In genomic region chr4:144913298-144914152, GRCm38 (mm10) we compare ENCODE assay signal across 17 mouse cellular contexts. TPM values are rescaled to one million over a fixed set of nuclear protein-coding genes. Genes with fewer than 3 reads are reported as not detected.
DNase-seq lines count a peak whose midpoint lies in the region; ATAC-seq and TF ChIP-seq lines count a peak whose summit lies in the region.
"Had no signal": no experiment of that assay in that cellular context is flagged by ENCODE, and none has a peak within 500 bp of the region (broad histone marks: within the 10 kb centered on the region; RNA-seq: fewer than 3 reads in every experiment).

No protein-coding gene starts in this region.

- DNase-seq in 3T3-L1 (ENCODE audit: low read depth, low spot score): peak; percentile 42
- DNase-seq in liver, embryonic 14.5 days (ENCODE audit: low read depth in 3 of 3, low spot score in 3 of 3): peak in 1 of 3 experiments; percentile 57
- no peak for DNase-seq in urinary bladder, postnatal 4 days (ENCODE audit: low spot score in 2 of 2)
- no peak for DNase-seq in right cerebral cortex, postnatal 10 days (ENCODE audit: low spot score in 2 of 2)
- DNase-seq in layer of hippocampus, postnatal 36 days: no peak
- DNase-seq: cerebellum, postnatal 10 days; forebrain, postnatal 0 days; heart, postnatal 4 days; lung, postnatal 14 days; right cerebral cortex, postnatal 25 days had no signal

- ATAC-seq in erythroblast, adult 5-6 weeks (replicated peaks; ENCODE audit: low FRiP score, poor library complexity, severe bottlenecking): no peak
- peak; percentile 42; the same call in 1 of the 2 replicates for ATAC-seq in liver, embryonic 14.5 days (ENCODE audit: insufficient read depth)
- ATAC-seq: forebrain, postnatal 0 days; hindbrain, postnatal 0 days; midbrain, embryonic 15.5 days had no signal

- H3K27me3 ChIP-seq in erythroblast, embryonic 14.5 days (ENCODE audit: control insufficient read depth): no peaks in the 10 kb centered on the region
- no peaks in the 10 kb centered on the region for H3K27me3 ChIP-seq in liver, embryonic 14.5 days (ENCODE audit: control insufficient read depth, insufficient read depth, low read length)
- H3K27me3 ChIP-seq: midbrain, embryonic 15.5 days had no signal

- no peak overlapping the region for H3K4me2 ChIP-seq in liver, embryonic 14.5 days (ENCODE audit: low read depth)
- H3K4me2 ChIP-seq: heart, embryonic 12.5 days; midbrain, embryonic 15.5 days had no signal

- no peak overlapping the region for H3K9ac ChIP-seq in liver, embryonic 14.5 days (replicated peaks)
- H3K9ac ChIP-seq: forebrain, postnatal 0 days; heart, embryonic 12.5 days; midbrain, embryonic 15.5 days had no signal

- WGBS in liver, embryonic 14.5 days (ENCODE audit: insufficient replicate concordance): 41% methylated on average over 6 of the region's 6 CpGs

- peaks cover 68% of the 10 kb centered on the region for H3K4me1 ChIP-seq in erythroblast, embryonic 14.5 days (ENCODE audit: control insufficient read depth)
- H3K4me1 ChIP-seq in brown adipose tissue, adult 24 weeks (ENCODE audit: control insufficient read depth, insufficient read depth, insufficient read length, low read length): peaks cover 44% of the 10 kb centered on the region
- H3K4me1 ChIP-seq in liver, embryonic 14.5 days (replicated peaks; ENCODE audit: control insufficient read depth in 2 of 2, insufficient read depth in 2 of 2, low read length in 1 of 2): peaks cover 0 to 7% of the 10 kb centered on the region in 2 experiments; a peak in 2 of 4 replicates
- H3K4me1 ChIP-seq: heart, embryonic 12.5 days; midbrain, embryonic 15.5 days had no signal

- peak overlapping the region; percentile 44 for H3K4me3 ChIP-seq in erythroblast, embryonic 14.5 days (replicated peaks)
- H3K4me3 ChIP-seq in brown adipose tissue, adult 24 weeks (ENCODE audit: insufficient read depth, low read depth, low read length): no peak overlapping the region
- no peak overlapping the region for H3K4me3 ChIP-seq in liver, embryonic 14.5 days (ENCODE audit: insufficient read depth in 1 of 2, low read depth in 2 of 2, low read length in 2 of 2)
- H3K4me3 ChIP-seq: heart, embryonic 12.5 days; midbrain, embryonic 15.5 days had no signal

- peaks cover 28% of the 10 kb centered on the region for H3K36me3 ChIP-seq in erythroblast, embryonic 14.5 days (ENCODE audit: control insufficient read depth)
- H3K36me3 ChIP-seq in liver, embryonic 14.5 days (replicated peaks; ENCODE audit: control insufficient read depth, insufficient read depth, low read depth): no peaks in the 10 kb centered on the region
- H3K36me3 ChIP-seq: midbrain, embryonic 15.5 days had no signal

- no peak for TF ChIP-seq CTCF in liver, embryonic 14.5 days (IDR thresholded peaks at IDR 0.05; ENCODE audit: low read depth)

- peak overlapping the region; percentile 43 for H3K27ac ChIP-seq in brown adipose tissue, adult 24 weeks (replicated peaks; ENCODE audit: low read depth, low read length)
- no peak overlapping the region for H3K27ac ChIP-seq in liver, embryonic 14.5 days
- H3K27ac ChIP-seq: hindbrain, postnatal 0 days; kidney, postnatal 0 days; midbrain, embryonic 15.5 days had no signal

- TF ChIP-seq EP300 in liver, embryonic 14.5 days (IDR thresholded peaks at IDR 0.05; ENCODE audit: low read depth): no peak

- no peaks in the 10 kb centered on the region for H3K9me3 ChIP-seq in erythroblast, embryonic 14.5 days (ENCODE audit: control insufficient read depth, low read length)
- no peaks in the 10 kb centered on the region for H3K9me3 ChIP-seq in liver, embryonic 14.5 days (ENCODE audit: control insufficient read depth, low read length)
- H3K9me3 ChIP-seq: heart, embryonic 12.5 days; midbrain, embryonic 15.5 days had no signal

RNA-seq across cellular contexts. Expression of gene Dhrs3, which starts 20.9 kb away (rescaled TPM):
- polyA plus RNA-seq in erythroblast, embryonic 14.5 days (2012): 0.30 and 0.31 TPM in 2 replicates
- total RNA-seq in erythroblast, adult 5-6 weeks (2015; ENCODE audit: low replicate concordance): 13.6 and 14.4 TPM in 2 replicates
- total RNA-seq in erythroblast, adult 5-6 weeks (2017; ENCODE audit: low replicate concordance): 10.3 and 16.5 TPM in 2 replicates
- 167 and 202 TPM in 2 replicates for polyA plus RNA-seq in brown adipose tissue, adult 24 weeks (2012; ENCODE audit: insufficient read depth, insufficient read length, missing spikeins)
- 12.5 and 15.8 TPM in 2 replicates for polyA plus RNA-seq in liver, embryonic 14.5 days (2012; rRNA removed)
- 21.3 and 23.9 TPM in 2 replicates for polyA plus RNA-seq in liver, embryonic 14.5 days (2014; fragmentation: Nextera tagmentation; extraction: Ambion mirVana)
- total RNA-seq in layer of hippocampus, postnatal 36 days (2021): 10 to 100 TPM; 27.6 to 31.0 TPM

Comparison
In these comparisons a context has a peak if more than half of its experiments do, and no peak if none do; other contexts are left out.
1. RNA of gene Dhrs3, which starts 20.9 kb away (polyA plus RNA-seq): 167 to 202 TPM in brown adipose tissue, adult 24 weeks and 12.5 to 23.9 TPM in liver, embryonic 14.5 days; 0.30 to 0.31 TPM in erythroblast, embryonic 14.5 days; every median in the first group is over 10 times any median in the second.